Mouse (Mus musculus): ENCODE results near the gene Stat4. TPM values are rescaled to one million over a fixed set of nuclear protein-coding genes. Genes with fewer than 3 reads are reported as not detected.

Stat4 gene
- total RNA-seq, 4 experiments from 2014 or later, result 0.28 to 0.35 TPM; not detected in 2

GRCm38 (mm10) chr1:52102795-52103194 lies 115.8 kb downstream of the Stat4 start:
- DNase-seq (ENCODE audit: low spot score), result no peak

- DNase-seq (ENCODE audit: low spot score), result no peak
These were observed 120.3 kb downstream of the Stat4 start for GRCm38 (mm10) chr1:52107206-52107605.

GRCm38 (mm10) chr1:52111217-52111616 lies 124.3 kb downstream of the Stat4 start:
- no peak for DNase-seq (ENCODE audit: low spot score)

GRCm38 (mm10) chr1:52112301-52112700 lies 125.4 kb downstream of the Stat4 start:
- DNase-seq (ENCODE audit: low spot score), result no peak

GRCm38 (mm10) chr1:52113067-52113665 lies 126.2 kb downstream of the Stat4 start:
- no peak for DNase-seq (ENCODE audit: low spot score)

GRCm38 (mm10) chr1:52113666-52114069 lies 126.7 kb downstream of the Stat4 start:
- peak; percentile 98 for DNase-seq (ENCODE audit: low spot score)

GRCm38 (mm10) chr1:52116441-52116840 lies 129.5 kb downstream of the Stat4 start:
- DNase-seq (ENCODE audit: low spot score), result no peak

GRCm38 (mm10) chr1:52117777-52118176 lies 130.8 kb downstream of the Stat4 start:
- DNase-seq (ENCODE audit: low spot score), result no peak

- peak; percentile 83 for DNase-seq (ENCODE audit: low spot score)
These were observed 132.1 kb downstream of the Stat4 start, which contains the start of gene Stat1 for GRCm38 (mm10) chr1:52118860-52119591. TSS of gene Stat1 (plus strand) at chr1:52119440.

GRCm38 (mm10) chr1:52119691-52120090 lies 132.7 kb downstream of the Stat4 start:
- peak; percentile 21 for DNase-seq (ENCODE audit: low spot score)

- no peak for DNase-seq (ENCODE audit: low spot score)
These were observed 133.2 kb downstream of the Stat4 start for GRCm38 (mm10) chr1:52120191-52120590.

- no peak for DNase-seq (ENCODE audit: low spot score)
These were observed 134.1 kb downstream of the Stat4 start for GRCm38 (mm10) chr1:52121052-52121451.

GRCm38 (mm10) chr1:52124818-52125217 lies 137.9 kb downstream of the Stat4 start:
- DNase-seq (ENCODE audit: low spot score), result no peak

- DNase-seq (ENCODE audit: low spot score), result no peak
These were observed 140.4 kb downstream of the Stat4 start for GRCm38 (mm10) chr1:52127350-52127749.

GRCm38 (mm10) chr1:52129794-52130193 lies 142.8 kb downstream of the Stat4 start:
- DNase-seq (ENCODE audit: low spot score), result no peak

- no peak for DNase-seq (ENCODE audit: low spot score)
These were observed 144.9 kb downstream of the Stat4 start for GRCm38 (mm10) chr1:52131787-52132377.

- DNase-seq (ENCODE audit: low spot score), result no peak
These were observed 146.3 kb downstream of the Stat4 start for GRCm38 (mm10) chr1:52133254-52133653.

- DNase-seq (ENCODE audit: low spot score), result no peak
These were observed 150.3 kb downstream of the Stat4 start for GRCm38 (mm10) chr1:52137292-52137691.

- DNase-seq (ENCODE audit: low spot score), result no peak
These were observed 153.6 kb downstream of the Stat4 start for GRCm38 (mm10) chr1:52140534-52140933.

- DNase-seq (ENCODE audit: low spot score), result no peak
These were observed 154.5 kb downstream of the Stat4 start for GRCm38 (mm10) chr1:52141482-52141881.

- no peak for DNase-seq (ENCODE audit: low spot score)
These were observed 155.2 kb downstream of the Stat4 start for GRCm38 (mm10) chr1:52142117-52142516.

- no peak for DNase-seq (ENCODE audit: low spot score)
These were observed 156.2 kb downstream of the Stat4 start for GRCm38 (mm10) chr1:52143191-52143590.

Measured in heart, adult 8-10 months (tissue).